Mouse (Mus musculus) ES-E14 (cell line): ENCODE measurements around the gene Sqor.

Experiments
- HCFC1 ChIP-seq: IDR thresholded peaks from 2 replicates; pipeline ENCODE4 v1.6.1; 2012; ENCODE audit warnings: low read length, inconsistent platforms, borderline replicate concordance; ENCODE audit not compliant: insufficient read depth
- ZNF384 ChIP-seq: IDR thresholded peaks from 2 replicates; pipeline ENCODE4 v1.6.1; 2012; ENCODE audit warnings: low read depth, low read length, inconsistent platforms

- no peak for TF ChIP-seq HCFC1
- no peak for TF ChIP-seq ZNF384
Observed at GRCm38 (mm10) chr2:122783730-122784129, 18.7 kb downstream of the Sqor start.
